Mouse (Mus musculus) hindbrain, embryonic 16.5 days (tissue): ENCODE results near the gene Hpse2. TPM values are rescaled to one million over a fixed set of nuclear protein-coding genes. Genes with fewer than 3 reads are reported as not detected.

Experiments used
- ATAC-seq: fragments of 200-750 bp; cut with Nextera tagmentation; 2 replicates; pipeline ENCODE4 v1.8.0; 2017; ENCODE audit warnings: moderate TSS enrichment, moderate library complexity
- H3K27ac ChIP-seq: fragments of 300-500 bp; sonication (generic); 2 replicates; pipeline ENCODE4 v1.5.1; 2014; ENCODE audit warnings: low read depth, mild to moderate bottlenecking, control low read depth, low read length, moderate library complexity
- H3K27me3 ChIP-seq: fragments of 300-500 bp; sonication (generic); replicated peaks from 2 replicates; pipeline ENCODE4 v1.6.1; 2014; ENCODE audit warnings: low read length; ENCODE audit not compliant: control insufficient read depth, insufficient read depth
- H3K36me3 ChIP-seq: fragments of 300-500 bp; sonication (generic); 2 replicates; pipeline ENCODE4 v1.6.1; 2014; ENCODE audit warnings: mild to moderate bottlenecking, low read length, moderate library complexity, mixed read lengths; ENCODE audit not compliant: control insufficient read depth, insufficient read depth
- H3K4me1 ChIP-seq: fragments of 300-500 bp; sonication (generic); 2 replicates; pipeline ENCODE4 v1.6.1; 2014; ENCODE audit warnings: low read depth, low read length; ENCODE audit not compliant: control insufficient read depth, insufficient read depth
- H3K4me2 ChIP-seq: fragments of 300-500 bp; sonication (generic); 2 replicates; pipeline ENCODE4 v1.6.1; 2014; ENCODE audit warnings: mild to moderate bottlenecking, low read length, control low read depth, moderate library complexity
- H3K4me3 ChIP-seq: fragments of 300-500 bp; sonication (generic); 2 replicates; pipeline ENCODE4 v1.5.1; 2014; ENCODE audit warnings: mild to moderate bottlenecking, low read length, control low read depth, moderate library complexity
- H3K9ac ChIP-seq: fragments of 300-500 bp; sonication (generic); 2 replicates; pipeline ENCODE4 v1.6.1; 2014; ENCODE audit warnings: low read depth, mild to moderate bottlenecking, control low read depth, low read length, moderate library complexity
- H3K9me3 ChIP-seq: fragments of 300-500 bp; sonication (generic); 2 replicates; pipeline ENCODE4 v1.6.1; 2014; ENCODE audit warnings: mild to moderate bottlenecking, low read length, moderate library complexity; ENCODE audit not compliant: control insufficient read depth
- WGBS: fragments of 180-500 bp; shearing (Covaris S2); extraction: QIAGEN DNeasy Blood & Tissue Kit; methylation state at CpG from one replicate; pipeline ENCODE4 v1.1.7; 2014; 5-methylcytosine and 5-hydroxymethylcytosine counted together
- polyA plus RNA-seq: library from polyadenylated mRNA; unstranded; fragments of >200 nt; fragmentation: Nextera tagmentation; extraction: Ambion mirVana; gene quantifications from 2 replicates; pipeline ENCODE4 v1.2.1, GENCODE M21; 2015

Gene Hpse2
- polyA plus RNA-seq, 1 experiment from 2014 or later: 0.20 TPM

DNA sequence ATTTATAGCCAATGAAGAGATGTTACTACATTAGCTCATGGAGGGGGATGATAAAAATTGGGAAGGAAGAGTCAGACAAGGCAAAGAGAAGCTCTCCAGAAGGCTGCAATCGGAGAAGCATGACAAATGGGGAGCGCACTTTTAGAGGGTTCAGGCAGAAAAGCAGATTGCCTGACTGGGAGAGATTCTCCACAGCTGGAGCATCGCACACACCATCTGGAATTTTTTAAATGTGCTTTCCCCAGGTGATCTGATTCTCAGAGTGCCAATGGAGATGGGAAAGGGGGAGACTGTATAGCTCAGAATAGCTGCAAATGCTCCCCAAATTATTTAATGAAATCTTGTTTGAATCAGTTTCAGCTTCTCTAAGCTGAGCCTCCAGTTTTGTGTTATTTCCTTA, 156.4 kb downstream of the Hpse2 start:
- no peaks in the 10 kb centered on the region for H3K36me3 ChIP-seq

DNA sequence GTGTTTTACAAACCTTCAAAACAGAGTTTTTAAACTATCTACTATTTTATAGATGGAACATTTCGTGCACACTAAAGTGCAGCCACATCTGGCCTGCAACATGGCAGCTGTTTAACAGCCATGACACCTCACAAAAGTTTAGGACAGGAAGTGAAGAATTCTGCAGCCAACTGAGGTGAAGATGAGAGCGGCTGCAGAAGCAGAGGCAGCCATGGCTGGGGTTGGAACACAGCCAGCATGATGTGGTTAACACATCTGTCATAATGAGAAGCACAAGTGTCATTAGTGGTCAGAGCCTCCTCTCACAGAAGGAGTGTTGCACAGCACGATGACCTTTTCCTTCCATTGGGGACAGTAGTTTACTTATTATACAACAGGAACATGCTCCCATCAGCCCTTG, 194.6 kb downstream of the Hpse2 start:
- no peak overlapping the region for H3K4me3 ChIP-seq
- H3K27ac ChIP-seq: no peak overlapping the region
- 83% methylated on average over 3 of the region's 3 CpGs for WGBS
- no peak for ATAC-seq
- H3K4me1 ChIP-seq: no peaks in the 10 kb centered on the region
- no peaks in the 10 kb centered on the region for H3K36me3 ChIP-seq
- H3K4me2 ChIP-seq: no peak overlapping the region
- H3K9ac ChIP-seq: no peak overlapping the region
- H3K9me3 ChIP-seq: no peaks in the 10 kb centered on the region
- no peaks in the 10 kb centered on the region for H3K27me3 ChIP-seq

More for the DNA sequence above, 156.4 kb downstream of the Hpse2 start:
- Histone ChIP-seq H3K9me3 (no peaks in the 10 kb centered on the region), H3K4me2 (no peak overlapping the region), H3K27ac (no peak overlapping the region), H3K9ac (no peak overlapping the region), H3K4me3 (no peak overlapping the region), H3K4me1 (no peaks in the 10 kb centered on the region), H3K27me3 (no peaks in the 10 kb centered on the region)
- 57% methylated on average over 3 of the region's 3 CpGs for WGBS
- ATAC-seq: no peak

DNA sequence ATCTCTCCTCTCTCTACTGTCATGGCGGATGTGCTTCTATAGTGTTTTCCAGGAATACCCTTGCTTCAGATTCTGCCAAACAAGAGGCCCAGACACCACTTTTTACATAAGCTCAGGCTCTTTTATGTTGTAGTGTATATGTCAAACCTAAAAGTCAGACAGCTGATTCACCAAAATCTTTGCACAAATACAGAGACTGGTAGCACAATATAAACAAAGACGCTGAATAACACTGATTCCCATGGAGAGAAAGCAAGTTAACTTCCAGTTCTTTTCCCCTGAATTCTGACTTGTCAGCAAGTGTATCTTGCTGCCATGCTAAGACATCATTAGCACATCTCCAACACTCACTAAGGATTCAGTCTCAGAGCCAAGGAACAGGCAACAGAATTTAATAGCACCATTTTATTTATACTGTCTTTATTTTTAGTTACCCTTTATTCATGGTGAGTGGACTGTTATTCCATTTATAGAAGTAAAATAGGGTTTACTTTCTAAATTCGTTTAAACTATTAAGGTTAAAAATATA, 212.7 kb downstream of the Hpse2 start:
- Histone ChIP-seq H3K36me3 (no peaks in the 10 kb centered on the region), H3K4me3 (no peak overlapping the region), H3K4me2 (no peak overlapping the region), H3K9ac (no peak overlapping the region), H3K27me3 (no peaks in the 10 kb centered on the region), H3K27ac (no peak overlapping the region), H3K4me1 (no peaks in the 10 kb centered on the region), H3K9me3 (no peaks in the 10 kb centered on the region)
- ATAC-seq: no peak
- 88% methylated on average over 3 of the region's 3 CpGs for WGBS

DNA sequence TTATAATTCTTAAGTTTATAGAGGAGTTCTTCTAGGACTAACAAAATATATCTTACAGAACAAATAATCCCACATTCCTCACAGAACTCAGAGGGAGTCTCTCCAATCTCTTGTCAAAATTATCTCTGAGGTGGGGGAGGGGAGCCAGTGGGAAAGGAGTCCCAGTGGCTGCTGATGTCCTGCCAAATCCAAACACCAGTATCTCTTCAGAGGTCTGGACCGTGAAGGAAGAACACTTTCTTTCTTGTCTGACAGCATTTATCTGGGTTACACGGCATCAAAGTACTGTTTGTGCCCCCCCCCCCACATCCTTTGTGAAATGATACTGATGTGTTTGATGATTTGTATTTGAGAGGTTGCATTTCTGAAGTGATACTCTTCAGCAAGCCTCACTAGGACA, 213.3 kb downstream of the Hpse2 start:
- H3K9me3 ChIP-seq: no peaks in the 10 kb centered on the region
- 76% methylated on average over 2 of the region's 2 CpGs for WGBS
- no peak overlapping the region for H3K27ac ChIP-seq
- H3K4me3 ChIP-seq: no peak overlapping the region
- ATAC-seq: no peak
- no peaks in the 10 kb centered on the region for H3K4me1 ChIP-seq
- H3K27me3 ChIP-seq: no peaks in the 10 kb centered on the region
- H3K36me3 ChIP-seq: no peaks in the 10 kb centered on the region
- H3K9ac ChIP-seq: no peak overlapping the region
- H3K4me2 ChIP-seq: no peak overlapping the region

DNA sequence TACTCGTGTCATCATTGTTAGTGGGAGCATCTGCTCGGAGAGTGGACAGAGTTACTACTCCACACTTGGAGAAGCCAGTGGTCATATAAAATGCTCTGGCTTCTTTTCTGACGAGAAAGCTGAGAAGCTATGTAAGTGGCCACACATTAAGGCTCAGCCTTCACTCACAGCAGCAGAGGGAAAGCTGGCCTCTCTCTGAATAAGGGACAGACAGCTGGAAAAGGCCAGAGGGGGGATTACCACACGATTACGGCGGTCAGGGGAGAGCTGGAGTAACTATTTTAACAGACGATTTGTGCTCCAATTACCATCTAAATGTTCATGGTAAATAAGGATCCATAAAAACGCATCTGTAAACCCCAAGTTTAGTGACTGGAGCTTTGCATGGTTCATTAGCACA, 232.1 kb downstream of the Hpse2 start:
- H3K4me3 ChIP-seq: no peak overlapping the region
- H3K27me3 ChIP-seq: no peaks in the 10 kb centered on the region
- 59% methylated on average over 8 of the region's 8 CpGs for WGBS
- no peak overlapping the region for H3K27ac ChIP-seq
- no peaks in the 10 kb centered on the region for H3K4me1 ChIP-seq
- no peaks in the 10 kb centered on the region for H3K36me3 ChIP-seq
- no peak for ATAC-seq
- no peak overlapping the region for H3K9ac ChIP-seq
- H3K4me2 ChIP-seq: no peak overlapping the region
- no peaks in the 10 kb centered on the region for H3K9me3 ChIP-seq

DNA sequence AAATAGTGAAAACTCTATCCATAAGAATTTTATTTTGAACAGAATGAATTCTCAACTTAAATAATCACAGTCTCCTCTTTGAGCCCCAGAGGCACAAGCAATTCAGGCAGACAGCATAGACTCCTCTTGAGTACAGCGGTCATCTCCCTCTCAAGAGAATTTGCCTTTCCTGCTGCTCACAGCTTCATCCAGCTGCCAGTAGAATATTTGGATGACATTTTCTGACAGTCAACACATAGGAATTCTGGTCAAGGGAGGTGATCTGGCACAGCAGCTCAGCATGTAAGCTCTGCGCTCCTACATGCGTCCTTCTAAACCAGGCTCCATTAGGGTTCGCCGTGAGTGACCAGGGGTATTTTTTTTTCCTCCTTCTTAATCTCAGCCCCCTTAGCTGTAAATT, 232.6 kb downstream of the Hpse2 start:
- no peak overlapping the region for H3K4me3 ChIP-seq
- 85% methylated on average over 5 of the region's 5 CpGs for WGBS
- H3K4me1 ChIP-seq: no peaks in the 10 kb centered on the region
- H3K36me3 ChIP-seq: no peaks in the 10 kb centered on the region
- H3K27me3 ChIP-seq: no peaks in the 10 kb centered on the region
- H3K4me2 ChIP-seq: no peak overlapping the region
- ATAC-seq: no peak
- H3K9ac ChIP-seq: no peak overlapping the region
- no peaks in the 10 kb centered on the region for H3K9me3 ChIP-seq
- no peak overlapping the region for H3K27ac ChIP-seq

DNA sequence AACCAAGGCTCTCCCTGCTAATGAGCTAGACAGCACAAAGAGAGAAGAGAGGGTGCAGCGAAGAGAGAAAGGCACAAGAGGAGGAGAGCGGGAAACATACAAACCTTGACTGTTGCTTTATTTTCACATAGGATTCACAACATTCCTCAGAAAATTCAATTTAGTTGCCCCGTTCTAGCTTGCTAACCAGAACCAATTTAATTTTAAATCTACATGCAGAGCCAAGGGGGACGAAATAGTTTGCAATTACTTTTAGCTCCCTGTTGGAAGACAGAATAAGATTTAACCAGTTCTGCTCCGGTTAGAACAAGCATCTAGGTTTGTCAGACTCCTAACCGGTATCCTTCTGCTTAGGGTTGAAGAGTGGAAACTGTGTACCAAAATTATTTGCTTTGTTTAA, 240.3 kb downstream of the Hpse2 start:
- 59% methylated on average over 6 of the region's 6 CpGs for WGBS

DNA sequence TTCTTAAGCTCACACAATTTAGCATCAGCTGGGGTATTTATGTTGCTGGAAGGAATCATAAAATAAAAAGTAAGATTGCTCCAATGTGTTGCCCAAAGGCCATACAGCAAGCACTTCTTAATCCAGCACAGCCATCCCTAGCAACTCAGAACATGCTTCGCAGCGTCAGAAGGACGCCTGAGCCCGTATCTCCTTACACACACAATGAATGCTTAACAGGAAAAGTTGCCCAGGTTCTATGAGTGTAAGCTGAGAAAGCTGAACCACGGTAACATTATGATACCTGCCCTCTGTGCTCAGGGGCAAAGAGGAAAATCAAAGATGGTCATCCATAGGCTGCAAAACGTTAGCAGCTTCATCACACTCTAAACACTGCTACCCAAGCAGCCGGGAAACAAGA, 241.3 kb downstream of the Hpse2 start:
- Histone ChIP-seq H3K4me3 (no peak overlapping the region), H3K36me3 (no peaks in the 10 kb centered on the region), H3K27me3 (no peaks in the 10 kb centered on the region), H3K9me3 (no peaks in the 10 kb centered on the region), H3K9ac (no peak overlapping the region), H3K4me1 (no peaks in the 10 kb centered on the region), H3K4me2 (no peak overlapping the region), H3K27ac (no peak overlapping the region)
- 79% methylated on average over 7 of the region's 7 CpGs for WGBS
- no peak for ATAC-seq

More for the DNA sequence above, 240.3 kb downstream of the Hpse2 start:
- H3K27me3 ChIP-seq: no peaks in the 10 kb centered on the region
- H3K36me3 ChIP-seq: no peaks in the 10 kb centered on the region
- no peak for ATAC-seq
- H3K27ac ChIP-seq: no peak overlapping the region
- H3K4me3 ChIP-seq: no peak overlapping the region
- no peaks in the 10 kb centered on the region for H3K4me1 ChIP-seq
- H3K9me3 ChIP-seq: no peaks in the 10 kb centered on the region
- H3K4me2 ChIP-seq: no peak overlapping the region
- no peak overlapping the region for H3K9ac ChIP-seq

DNA sequence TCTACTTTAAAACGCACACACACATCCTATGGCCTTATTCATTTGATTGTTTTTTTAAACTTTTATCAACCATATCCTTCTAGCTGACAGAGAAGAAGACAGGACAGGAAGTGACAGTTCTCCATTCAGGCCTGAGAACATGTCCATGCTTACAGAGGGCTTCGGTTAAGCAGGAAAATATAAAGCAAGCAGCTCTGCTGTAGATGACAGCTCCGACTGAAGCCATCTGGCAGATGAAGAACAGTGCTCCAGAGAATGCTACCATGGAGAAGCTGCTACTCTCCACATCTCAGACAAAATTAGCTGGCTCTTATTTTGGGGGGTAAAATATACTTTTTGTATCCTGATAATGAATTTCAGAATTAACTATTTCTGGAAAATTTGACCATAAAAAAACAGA, 246.5 kb downstream of the Hpse2 start:
- 85% methylated on average over 3 of the region's 3 CpGs for WGBS
- no peak for ATAC-seq
- no peak overlapping the region for H3K27ac ChIP-seq

DNA sequence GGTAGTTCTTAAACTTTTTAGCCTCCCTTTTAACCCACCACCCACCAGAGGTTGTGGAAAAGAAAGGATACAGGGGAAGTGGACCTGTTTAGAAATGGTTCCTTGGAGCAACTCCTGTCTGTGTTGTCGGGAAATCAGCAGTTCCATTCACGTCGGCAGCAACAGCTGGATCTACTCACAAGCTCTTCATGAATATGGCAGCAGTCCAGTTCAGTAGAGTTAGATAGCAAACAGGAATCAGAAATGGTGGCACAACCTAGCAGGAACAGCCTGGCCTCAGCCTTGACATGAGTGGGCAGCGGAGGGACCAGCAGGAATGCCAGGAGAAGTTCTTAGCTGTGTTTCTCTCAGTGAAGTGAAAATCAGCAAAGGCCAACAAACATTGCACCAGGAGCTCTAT, 278.4 kb downstream of the Hpse2 start:
- H3K9me3 ChIP-seq: peaks cover 6% of the 10 kb centered on the region; the same call in 1 of the 2 replicates
- no peak overlapping the region for H3K4me3 ChIP-seq
- no peaks in the 10 kb centered on the region for H3K27me3 ChIP-seq
- H3K27ac ChIP-seq: no peak overlapping the region
- no peak overlapping the region for H3K4me2 ChIP-seq
- no peaks in the 10 kb centered on the region for H3K4me1 ChIP-seq
- H3K9ac ChIP-seq: no peak overlapping the region
- WGBS: 92% methylated on average over 4 of the region's 4 CpGs
- H3K36me3 ChIP-seq: no peaks in the 10 kb centered on the region
- no peak for ATAC-seq

More for the DNA sequence above, 246.5 kb downstream of the Hpse2 start:
- H3K9ac ChIP-seq: no peak overlapping the region
- no peaks in the 10 kb centered on the region for H3K9me3 ChIP-seq
- no peaks in the 10 kb centered on the region for H3K36me3 ChIP-seq
- H3K4me1 ChIP-seq: no peaks in the 10 kb centered on the region
- no peaks in the 10 kb centered on the region for H3K27me3 ChIP-seq
- H3K4me3 ChIP-seq: no peak overlapping the region
- H3K4me2 ChIP-seq: no peak overlapping the region
